Mouse (Mus musculus): Measurements from ENCODE around the gene Pabpc4. TPM values are rescaled to one million over a fixed set of nuclear protein-coding genes. Genes with fewer than 3 reads are reported as not detected.

Pabpc4 gene
- polyA plus RNA-seq, 1 experiment from 2014 or later = 33.2 TPM

DNA sequence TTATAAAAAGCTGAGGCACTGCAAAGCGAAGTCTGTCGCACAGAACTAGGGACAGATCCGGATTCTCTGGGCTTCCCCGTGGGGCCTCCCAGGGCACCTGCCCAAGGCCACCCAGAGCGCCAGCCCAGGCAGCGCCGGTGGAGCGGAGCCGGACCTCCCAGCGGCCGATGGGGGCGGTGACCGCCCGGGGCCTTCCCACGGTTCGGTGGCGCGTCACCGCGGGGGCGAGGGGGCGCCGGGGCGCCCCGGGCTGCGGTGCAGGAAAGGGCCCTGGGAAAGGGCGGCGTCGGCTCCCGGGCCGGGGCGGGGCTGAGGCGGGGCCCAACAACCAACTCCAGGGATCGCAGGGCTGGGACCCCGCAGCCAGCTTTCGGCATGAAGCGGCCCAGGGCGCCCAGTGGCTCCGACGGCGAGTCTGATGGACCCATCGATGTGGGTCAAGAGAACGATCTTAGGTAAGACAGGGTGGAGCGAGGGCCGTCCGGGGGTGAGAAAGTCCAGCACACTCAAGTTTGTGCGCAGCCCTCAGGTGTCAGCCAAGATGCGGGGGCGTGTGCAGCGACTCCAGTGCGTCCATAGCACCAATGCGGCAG lies 28.6 kb upstream of the Pabpc4 start, which contains the start of gene Heyl:
Heyl (plus strand) TSS at position 65 of the 593 bp plus-strand sequence.
- 4% methylated on average over 49 of the region's 52 CpGs for WGBS (ENCODE audit: insufficient replicate concordance)
- peak within 1 kb of the TSS; percentile 48 for H3K4me3 ChIP-seq (ENCODE audit: low read depth, low read length)
- H3K36me3 ChIP-seq (replicated peaks; ENCODE audit: insufficient read depth, low read length) = no peaks in the 10 kb centered on the region
- peak within 1 kb of the TSS; percentile 54 for H3K9ac ChIP-seq (replicated peaks)
- no peaks in the 10 kb centered on the region for H3K9me3 ChIP-seq (ENCODE audit: low read length)
- H3K4me2 ChIP-seq (ENCODE audit: low read depth, low read length) = peak within 1 kb of the TSS; percentile 70
- peak; percentile 63 for DNase-seq
- 0 out of 2 replicates have a peak within 1 kb of the TSS, but pooled peaks have one; percentile 39 for H3K27ac ChIP-seq (ENCODE audit: low read depth)
- peak; percentile 75 for ATAC-seq
- H3K27me3 ChIP-seq (ENCODE audit: insufficient read depth, low read length) = peaks cover 29% of the 10 kb centered on the region
- H3K4me1 ChIP-seq (ENCODE audit: insufficient read depth) = peaks cover 11% of the 10 kb centered on the region; the same call in 1 of the 2 replicates
- no peak for TF ChIP-seq EP300 (IDR thresholded peaks at IDR 0.05; ENCODE audit: low read depth)
- no peak for TF ChIP-seq CTCF (IDR thresholded peaks at IDR 0.05; ENCODE audit: low read depth)

DNA sequence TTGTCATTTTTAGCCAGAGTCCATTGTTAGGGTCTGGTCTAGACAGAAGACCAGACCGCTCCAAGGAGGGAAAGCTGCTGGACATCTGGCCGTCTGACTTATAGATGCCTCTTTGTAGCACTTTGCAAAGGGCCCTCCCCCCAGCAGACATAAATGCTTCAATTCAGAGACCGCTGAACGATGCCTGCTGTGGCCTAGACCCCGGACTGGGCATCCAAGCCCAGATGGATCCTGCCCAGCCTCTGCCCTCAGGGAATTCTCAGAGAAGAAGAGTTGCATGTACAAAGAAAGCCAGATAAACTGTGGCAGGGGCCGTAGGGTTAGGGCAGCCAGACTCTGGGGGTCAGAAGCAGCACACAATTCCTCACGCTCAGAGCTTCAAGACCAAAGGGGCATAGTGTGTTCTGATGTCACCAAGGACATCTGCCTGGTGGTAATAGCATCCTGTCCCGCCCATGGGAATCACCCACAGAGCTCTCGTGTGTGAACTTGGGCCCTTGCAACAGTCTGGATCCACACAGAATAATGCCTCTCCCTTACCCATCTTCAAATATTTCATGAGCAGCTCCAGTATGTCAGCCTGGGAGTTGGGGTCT lies 26.2 kb upstream of the Pabpc4 start:
- DNase-seq (no peak), ATAC-seq (no peak)
- no peaks in the 10 kb centered on the region for H3K36me3 ChIP-seq (replicated peaks; ENCODE audit: insufficient read depth, low read length)
- H3K9ac ChIP-seq (replicated peaks) = no peak overlapping the region
- no peak overlapping the region for H3K4me2 ChIP-seq (ENCODE audit: low read depth, low read length)
- H3K4me1 ChIP-seq (ENCODE audit: insufficient read depth) = peaks cover 21% of the 10 kb centered on the region
- peaks cover 48% of the 10 kb centered on the region for H3K27me3 ChIP-seq (ENCODE audit: insufficient read depth, low read length)
- H3K4me3 ChIP-seq (ENCODE audit: low read depth, low read length) = no peak overlapping the region
- H3K27ac ChIP-seq (ENCODE audit: low read depth) = no peak overlapping the region
- no peak for TF ChIP-seq CTCF (IDR thresholded peaks at IDR 0.05; ENCODE audit: low read depth)
- 71% methylated on average over 9 of the region's 9 CpGs for WGBS (ENCODE audit: insufficient replicate concordance)
- no peaks in the 10 kb centered on the region for H3K9me3 ChIP-seq (ENCODE audit: low read length)

DNA sequence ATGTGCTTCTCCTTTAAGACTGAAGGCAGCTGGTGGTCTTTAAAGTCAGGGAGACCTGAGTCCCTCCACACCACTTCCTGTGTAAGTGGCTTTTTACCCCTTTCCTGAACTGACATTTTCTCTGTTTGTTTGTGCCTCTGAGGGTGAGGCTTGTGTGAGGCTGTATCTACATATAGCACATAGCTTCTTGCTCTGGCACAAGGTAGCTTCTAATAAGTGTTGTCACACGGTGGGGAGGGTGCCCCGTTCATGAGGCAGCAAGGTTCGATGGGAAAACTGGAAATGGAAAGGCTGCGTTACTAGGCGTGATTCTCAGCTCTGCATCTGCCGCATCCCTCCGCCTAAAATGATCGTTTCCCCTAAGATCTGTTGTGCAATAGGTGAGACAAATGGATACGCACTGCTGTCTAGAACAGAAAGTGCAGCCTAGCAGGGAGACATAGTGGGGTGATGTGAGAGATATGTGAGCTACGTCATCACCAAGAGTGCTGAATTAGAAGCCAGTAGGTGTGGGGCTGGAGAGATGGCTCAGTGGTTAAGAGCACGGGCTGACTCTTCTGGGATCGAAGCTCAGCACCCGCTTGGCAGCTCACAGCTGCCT lies 25.6 kb upstream of the Pabpc4 start:
- DNase-seq (no peak), ATAC-seq (no peak)
- no peaks in the 10 kb centered on the region for H3K9me3 ChIP-seq (ENCODE audit: low read length)
- no peaks in the 10 kb centered on the region for H3K36me3 ChIP-seq (replicated peaks; ENCODE audit: insufficient read depth, low read length)
- H3K27me3 ChIP-seq (ENCODE audit: insufficient read depth, low read length) = peaks cover 48% of the 10 kb centered on the region
- 57% methylated on average over 13 of the region's 13 CpGs for WGBS (ENCODE audit: insufficient replicate concordance)
- peaks cover 21% of the 10 kb centered on the region for H3K4me1 ChIP-seq (ENCODE audit: insufficient read depth)
- TF ChIP-seq CTCF (IDR thresholded peaks at IDR 0.05; ENCODE audit: low read depth) (no peak), EP300 (IDR thresholded peaks at IDR 0.05; ENCODE audit: low read depth) (no peak)
- no peak overlapping the region for H3K9ac ChIP-seq (replicated peaks)
- no peak overlapping the region for H3K4me3 ChIP-seq (ENCODE audit: low read depth, low read length)
- H3K27ac ChIP-seq (ENCODE audit: low read depth) = no peak overlapping the region
- H3K4me2 ChIP-seq (ENCODE audit: low read depth, low read length) = no peak overlapping the region

DNA sequence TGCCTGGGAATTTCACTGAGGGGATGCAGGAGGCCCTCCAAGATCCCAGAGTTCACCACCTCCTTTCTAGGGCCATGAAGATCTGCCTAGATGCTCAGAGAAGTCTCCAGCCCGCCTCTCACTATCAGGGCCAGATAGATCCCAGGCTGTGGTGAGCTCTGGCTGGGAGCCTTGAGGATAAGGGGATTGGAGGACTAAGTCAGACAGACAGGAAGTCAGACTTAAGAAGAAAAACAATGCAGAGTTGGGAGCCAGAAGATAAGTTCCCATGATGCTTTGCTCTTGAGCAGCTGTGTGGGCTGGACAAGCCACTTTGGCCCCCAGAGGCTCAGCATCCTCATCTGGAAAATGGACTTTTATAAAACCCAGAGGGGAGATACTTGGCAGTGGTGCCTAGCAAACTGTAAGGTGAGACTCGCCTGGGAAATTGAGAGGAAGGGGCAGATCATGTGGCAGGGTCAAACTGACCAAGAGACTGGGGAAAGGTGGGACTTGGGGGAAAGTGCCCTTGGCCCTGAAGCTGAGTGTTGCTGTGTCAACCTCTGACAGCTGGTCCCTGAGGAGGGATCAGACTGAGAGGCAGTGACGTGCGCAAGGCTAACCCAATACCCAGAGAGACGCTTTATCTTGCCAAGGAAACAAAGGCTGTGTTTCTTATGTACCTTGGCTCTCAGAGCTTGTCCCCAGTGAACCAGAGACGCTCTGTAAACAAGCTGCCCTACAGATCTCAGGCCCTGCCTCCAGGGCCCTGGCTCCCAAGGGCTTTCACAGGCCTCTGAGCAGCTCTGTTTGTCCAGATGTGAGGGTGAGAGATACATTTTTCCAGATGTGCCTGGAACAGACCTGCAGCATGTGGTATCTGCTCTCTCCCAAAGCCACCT lies 24.5 kb upstream of the Pabpc4 start:
- 59% methylated on average over 6 of the region's 6 CpGs for WGBS (ENCODE audit: insufficient replicate concordance)
- H3K9ac ChIP-seq (replicated peaks) = no peak overlapping the region
- H3K4me3 ChIP-seq (ENCODE audit: low read depth, low read length) = no peak overlapping the region
- ATAC-seq (no peak), DNase-seq (no peak)
- H3K27ac ChIP-seq (ENCODE audit: low read depth) = peak overlapping the region; percentile 22; the same call in 1 of the 2 replicates
- H3K36me3 ChIP-seq (replicated peaks; ENCODE audit: insufficient read depth, low read length) = no peaks in the 10 kb centered on the region
- no peak overlapping the region for H3K4me2 ChIP-seq (ENCODE audit: low read depth, low read length)
- no peaks in the 10 kb centered on the region for H3K9me3 ChIP-seq (ENCODE audit: low read length)
- peaks cover 42% of the 10 kb centered on the region for H3K27me3 ChIP-seq (ENCODE audit: insufficient read depth, low read length)
- TF ChIP-seq EP300 (IDR thresholded peaks at IDR 0.05; ENCODE audit: low read depth) (no peak), CTCF (IDR thresholded peaks at IDR 0.05; ENCODE audit: low read depth) (no peak)
- H3K4me1 ChIP-seq (ENCODE audit: insufficient read depth) = peaks cover 21% of the 10 kb centered on the region

DNA sequence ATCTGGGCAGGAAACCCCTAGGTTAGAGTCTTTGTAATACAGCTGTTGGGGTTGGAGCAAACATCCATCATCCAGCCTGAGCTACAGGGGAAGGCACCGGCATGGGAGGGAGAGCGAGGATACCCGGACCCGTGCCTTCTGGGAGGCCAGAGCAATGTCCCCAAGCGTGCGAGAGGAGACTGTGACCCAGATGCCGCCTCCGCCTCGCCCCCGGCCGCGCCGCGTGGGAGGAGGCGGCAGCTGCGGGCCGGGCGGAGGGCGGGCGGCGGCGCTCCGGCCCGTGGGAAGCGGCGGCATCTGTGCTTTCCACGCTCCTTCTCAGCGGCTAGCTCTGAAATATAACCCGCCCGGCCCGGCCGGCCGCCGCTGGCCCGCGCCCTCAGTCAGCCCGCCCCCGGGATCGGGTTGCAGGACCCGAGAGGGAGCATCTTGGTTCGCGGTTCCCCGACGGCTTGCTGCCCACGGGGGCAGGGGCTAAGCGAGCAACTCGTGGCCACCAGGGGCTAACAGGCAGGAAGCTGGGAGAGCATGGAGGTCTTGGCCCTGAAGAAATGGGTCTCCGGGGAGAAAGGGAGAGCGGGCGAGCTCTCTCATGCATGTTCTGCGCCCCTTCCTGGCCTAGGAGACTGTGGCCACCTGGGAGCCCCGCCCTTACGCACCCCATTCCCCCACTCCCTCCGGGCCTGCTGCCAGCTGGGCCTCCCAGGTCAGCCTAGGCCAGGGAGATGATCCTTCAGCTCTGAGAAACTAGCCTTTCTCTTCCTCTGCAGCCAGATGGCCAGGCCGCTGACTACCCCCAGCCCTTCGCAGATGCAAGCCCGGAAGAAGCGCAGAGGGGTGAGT lies 22.6 kb upstream of the Pabpc4 start:
- peak overlapping the region; percentile 31; the same call in 1 of the 2 replicates for H3K27ac ChIP-seq (ENCODE audit: low read depth)
- ATAC-seq = peak; percentile 73
- H3K27me3 ChIP-seq (ENCODE audit: insufficient read depth, low read length) = peaks cover 36% of the 10 kb centered on the region
- H3K9me3 ChIP-seq (ENCODE audit: low read length) = no peaks in the 10 kb centered on the region
- H3K9ac ChIP-seq (replicated peaks) = no peak overlapping the region
- H3K4me3 ChIP-seq (ENCODE audit: low read depth, low read length) = peak overlapping the region; percentile 36
- no peak for TF ChIP-seq EP300 (IDR thresholded peaks at IDR 0.05; ENCODE audit: low read depth)
- TF ChIP-seq CTCF (IDR thresholded peaks at IDR 0.05; ENCODE audit: low read depth) = no peak
- H3K4me2 ChIP-seq (ENCODE audit: low read depth, low read length) = peak overlapping the region; percentile 52
- 8% methylated on average over 54 of the region's 58 CpGs for WGBS (ENCODE audit: insufficient replicate concordance)
- DNase-seq = peak; percentile 62
- H3K4me1 ChIP-seq (ENCODE audit: insufficient read depth) = peaks cover 16% of the 10 kb centered on the region
- no peaks in the 10 kb centered on the region for H3K36me3 ChIP-seq (replicated peaks; ENCODE audit: insufficient read depth, low read length)

All from liver, postnatal 0 days (tissue).